8 mouse cellular contexts compared by ENCODE assay signal in genomic region chr4:122835530-122836402, GRCm38 (mm10). TPM values are rescaled to one million over a fixed set of nuclear protein-coding genes. Genes with fewer than 3 reads are reported as not detected.
DNase-seq lines count a peak whose midpoint lies in the region; ATAC-seq and TF ChIP-seq lines count a peak whose summit lies in the region.

Gene Ppt1 (plus strand): TSS chr4:122836242.

- H3K9ac ChIP-seq in embryonic facial prominence, embryonic 13.5 days, result peak within 1 kb of the TSS; percentile 86
- peak within 1 kb of the TSS; percentile 90 for H3K9ac ChIP-seq in heart, adult 2 months (ENCODE audit: low read depth, low read length)
- peak within 1 kb of the TSS; percentile 82 for H3K9ac ChIP-seq in limb, embryonic 13.5 days
- peak within 1 kb of the TSS; percentile 69 for H3K9ac ChIP-seq in midbrain, embryonic 16.5 days (ENCODE audit: low read depth, low read length)

- peak within 1 kb of the TSS; percentile 51; the same call in 1 of the 2 replicates for H3K27ac ChIP-seq in embryonic facial prominence, embryonic 13.5 days
- peak within 1 kb of the TSS; percentile 52 for H3K27ac ChIP-seq in heart, adult 2 months
- H3K27ac ChIP-seq in limb, embryonic 13.5 days, result no peak within 1 kb of the TSS
- peak within 1 kb of the TSS; percentile 83 for H3K27ac ChIP-seq in midbrain, embryonic 16.5 days (ENCODE audit: low read length)

- no peaks in the 10 kb centered on the region for H3K79me2 ChIP-seq in heart, adult 2 months (replicated peaks; ENCODE audit: control insufficient read depth, insufficient read depth, low read length)

- 4% methylated on average over 31 of the region's 31 CpGs for WGBS in embryonic facial prominence, embryonic 13.5 days
- 4% methylated on average over 31 of the region's 31 CpGs for WGBS in heart, adult 2 months
- WGBS in limb, embryonic 13.5 days, result 3% methylated on average over 31 of the region's 31 CpGs
- 3% methylated on average over 31 of the region's 31 CpGs for WGBS in midbrain, embryonic 16.5 days

- TF ChIP-seq EP300 in heart, adult 2 months (IDR thresholded peaks at IDR 0.05; ENCODE audit: insufficient read depth, low read depth, low read length), result peak; percentile 27; the same call in 1 of the 2 replicates

- peak within 1 kb of the TSS; percentile 85 for H3K4me2 ChIP-seq in embryonic facial prominence, embryonic 13.5 days
- peak within 1 kb of the TSS; percentile 90 for H3K4me2 ChIP-seq in limb, embryonic 13.5 days (replicated peaks)
- H3K4me2 ChIP-seq in midbrain, embryonic 16.5 days (ENCODE audit: low read length), result peak within 1 kb of the TSS; percentile 83

- TF ChIP-seq CTCF in heart, adult 2 months (IDR thresholded peaks at IDR 0.05), result peak; percentile 60

- intact Hi-C loops in heart, adult 2 months (cut with DNase I), result loop anchor here (5.0 kb wide), 1 partner anchor 47 kb away; no protein-coding TSS in a partner anchor

- DNase-seq in 3134 (ENCODE audit: extremely low read depth, insufficient read length, low spot score), result peak; percentile 81
- DNase-seq in adrenal gland, postnatal 36 days, result peak; percentile 89 to 94
- DNase-seq in heart, adult 2 months, result peak; percentile 87
- DNase-seq in kidney, adult 8-10 months, result peak; percentile 78 to 90
- DNase-seq in spleen, postnatal 10 days (ENCODE audit: low spot score in 2 of 2), result peak; percentile 66 to 91

- peak; percentile 77 for TF ChIP-seq POLR2A in heart, adult 2 months (IDR thresholded peaks at IDR 0.05; ENCODE audit: insufficient read depth, low read depth, low read length)

- peak; percentile 83 for ATAC-seq in embryonic facial prominence, embryonic 13.5 days (ENCODE audit: insufficient number of reproducible peaks, insufficient read depth, low FRiP score, low TSS enrichment, low read depth)
- peak; percentile 93 for ATAC-seq in limb, embryonic 13.5 days (ENCODE audit: low FRiP score, low read depth)
- peak; percentile 94 for ATAC-seq in midbrain, embryonic 16.5 days

- H3K36me3 ChIP-seq in embryonic facial prominence, embryonic 13.5 days, result peaks cover 1% of the 10 kb centered on the region; the same call in 1 of the 2 replicates
- H3K36me3 ChIP-seq in heart, adult 2 months (ENCODE audit: control insufficient read depth, insufficient read depth, low read length), result peaks cover 6% of the 10 kb centered on the region; the same call in 1 of the 2 replicates
- no peaks in the 10 kb centered on the region for H3K36me3 ChIP-seq in limb, embryonic 13.5 days
- H3K36me3 ChIP-seq in midbrain, embryonic 16.5 days (ENCODE audit: control insufficient read depth, insufficient read depth, low read length), result no peaks in the 10 kb centered on the region; the same call in 1 of the 2 replicates

- H3K9me3 ChIP-seq in embryonic facial prominence, embryonic 13.5 days, result no peaks in the 10 kb centered on the region
- H3K9me3 ChIP-seq in limb, embryonic 13.5 days, result no peaks in the 10 kb centered on the region
- H3K9me3 ChIP-seq in midbrain, embryonic 16.5 days (replicated peaks; ENCODE audit: control insufficient read depth, low read length, poor library complexity, severe bottlenecking), result no peaks in the 10 kb centered on the region

- H3K4me1 ChIP-seq in embryonic facial prominence, embryonic 13.5 days, result peaks cover 17% of the 10 kb centered on the region
- H3K4me1 ChIP-seq in heart, adult 2 months (ENCODE audit: control insufficient read depth, insufficient read depth, low read length), result peaks cover 4% of the 10 kb centered on the region
- H3K4me1 ChIP-seq in limb, embryonic 13.5 days, result peaks cover 16% of the 10 kb centered on the region
- peaks cover 18% of the 10 kb centered on the region for H3K4me1 ChIP-seq in midbrain, embryonic 16.5 days (ENCODE audit: control insufficient read depth, insufficient read depth, low read length)

- peak within 1 kb of the TSS; percentile 82 for H3K4me3 ChIP-seq in embryonic facial prominence, embryonic 13.5 days
- H3K4me3 ChIP-seq in heart, adult 2 months, result peak within 1 kb of the TSS; percentile 63
- H3K4me3 ChIP-seq in limb, embryonic 13.5 days, result peak within 1 kb of the TSS; percentile 77
- peak within 1 kb of the TSS; percentile 68 for H3K4me3 ChIP-seq in midbrain, embryonic 16.5 days (ENCODE audit: low read depth, low read length)

- H3K27me3 ChIP-seq in embryonic facial prominence, embryonic 13.5 days, result no peaks in the 10 kb centered on the region
- H3K27me3 ChIP-seq in heart, adult 2 months (ENCODE audit: control insufficient read depth, insufficient read depth, low read length), result no peaks in the 10 kb centered on the region
- no peaks in the 10 kb centered on the region; the same call in 1 of the 2 replicates for H3K27me3 ChIP-seq in limb, embryonic 13.5 days
- no peaks in the 10 kb centered on the region for H3K27me3 ChIP-seq in midbrain, embryonic 16.5 days (ENCODE audit: control insufficient read depth, insufficient read depth, low read depth, low read length)

RNA-seq across cellular contexts. Expression of gene Ppt1, which starts in this region (rescaled TPM):
- 10 to 100 TPM; 65.3 to 82.9 TPM for total RNA-seq in adrenal gland, postnatal 36 days (2021)
- polyA plus RNA-seq in embryonic facial prominence, embryonic 13.5 days (2015; fragmentation: Nextera tagmentation; extraction: Ambion mirVana), result 79.0 and 81.7 TPM in 2 replicates
- 10 to 100 TPM; 41.6 to 42.9 TPM for total RNA-seq in heart, adult 2 months (2021)
- polyA plus RNA-seq in heart, adult 2 months (2012; rRNA removed), result 35.3 and 52.1 TPM in 2 replicates
- 75.3 and 84.7 TPM in 2 replicates for polyA plus RNA-seq in limb, embryonic 13.5 days (2015; fragmentation: Nextera tagmentation; extraction: Ambion mirVana)
- 83.4 and 91.8 TPM in 2 replicates for polyA plus RNA-seq in midbrain, embryonic 16.5 days (2015; fragmentation: Nextera tagmentation; extraction: Ambion mirVana)
